Mouse (Mus musculus) lung, embryonic 16.5 days (tissue): ENCODE data around the gene Ptk6. TPM values are rescaled to one million over a fixed set of nuclear protein-coding genes. Genes with fewer than 3 reads are reported as not detected.
A peak's percentile ranks its signal among the peaks of the same experiment; 100 is the strongest.

Experiments
- ATAC-seq: fragments of 200-750 bp; cut with Nextera tagmentation; 2 replicates; pipeline ENCODE4 v1.8.0; 2017; ENCODE audit warnings: low read depth, mild to moderate bottlenecking, moderate library complexity
- H3K27ac ChIP-seq: fragments of 300-500 bp; sonication (generic); 2 replicates; pipeline ENCODE4 v1.5.1; 2014; ENCODE audit warnings: mild to moderate bottlenecking, control low read depth, low read length
- H3K27me3 ChIP-seq: fragments of 300-500 bp; sonication (generic); 2 replicates; pipeline ENCODE4 v1.6.1; 2014; ENCODE audit warnings: low read depth, low read length, mixed read lengths; ENCODE audit not compliant: control insufficient read depth, insufficient read depth
- H3K36me3 ChIP-seq: fragments of 300-500 bp; sonication (generic); 2 replicates; pipeline ENCODE4 v1.6.1; 2014; ENCODE audit warnings: low read length; ENCODE audit not compliant: control insufficient read depth, insufficient read depth
- H3K4me1 ChIP-seq: fragments of 300-500 bp; sonication (generic); replicated peaks from 2 replicates; pipeline ENCODE4 v1.6.1; 2014; ENCODE audit warnings: low read length, mixed read lengths; ENCODE audit not compliant: control insufficient read depth, insufficient read depth
- H3K4me2 ChIP-seq: fragments of 300-500 bp; sonication (generic); 2 replicates; pipeline ENCODE4 v1.6.1; 2014; ENCODE audit warnings: low read depth, low read length, control low read depth
- H3K4me3 ChIP-seq: fragments of 300-500 bp; sonication (generic); 2 replicates; pipeline ENCODE4 v1.5.1; 2014; ENCODE audit warnings: mild to moderate bottlenecking, low read length, control low read depth
- H3K9ac ChIP-seq: fragments of 300-500 bp; sonication (generic); 2 replicates; pipeline ENCODE4 v1.6.1; 2014; ENCODE audit warnings: low read length, control low read depth
- H3K9me3 ChIP-seq: fragments of 300-500 bp; sonication (generic); 2 replicates; pipeline ENCODE4 v1.6.1; 2016; ENCODE audit warnings: low read length; ENCODE audit not compliant: control insufficient read depth
- WGBS: fragments of 180-500 bp; shearing (Covaris S2); extraction: QIAGEN DNeasy Blood & Tissue Kit; methylation state at CpG from one replicate; pipeline ENCODE4 v1.1.7; 2014; 5-methylcytosine and 5-hydroxymethylcytosine counted together
- polyA plus RNA-seq: library from polyadenylated mRNA; unstranded; fragments of >200 nt; fragmentation: Nextera tagmentation; extraction: Ambion mirVana; gene quantifications from 2 replicates; pipeline ENCODE4 v1.2.1, GENCODE M21; 2015

Gene Ptk6
- polyA plus RNA-seq, 1 experiment from 2014 or later = 0.04 TPM

GRCm38 (mm10) chr2:181150281-181150680 is 52.3 kb downstream of the Ptk6 start:
- no peak for ATAC-seq
- H3K9ac ChIP-seq = no peak overlapping the region
- no peak overlapping the region for H3K4me2 ChIP-seq
- 62% methylated on average over 6 of the region's 6 CpGs for WGBS
- H3K4me3 ChIP-seq = no peak overlapping the region
- H3K27me3 ChIP-seq = peaks cover 31% of the 10 kb centered on the region
- peaks cover 10% of the 10 kb centered on the region; the same call in 1 of the 2 replicates for H3K4me1 ChIP-seq
- H3K36me3 ChIP-seq = no peaks in the 10 kb centered on the region
- no peak overlapping the region for H3K27ac ChIP-seq
- no peaks in the 10 kb centered on the region for H3K9me3 ChIP-seq

DNA sequence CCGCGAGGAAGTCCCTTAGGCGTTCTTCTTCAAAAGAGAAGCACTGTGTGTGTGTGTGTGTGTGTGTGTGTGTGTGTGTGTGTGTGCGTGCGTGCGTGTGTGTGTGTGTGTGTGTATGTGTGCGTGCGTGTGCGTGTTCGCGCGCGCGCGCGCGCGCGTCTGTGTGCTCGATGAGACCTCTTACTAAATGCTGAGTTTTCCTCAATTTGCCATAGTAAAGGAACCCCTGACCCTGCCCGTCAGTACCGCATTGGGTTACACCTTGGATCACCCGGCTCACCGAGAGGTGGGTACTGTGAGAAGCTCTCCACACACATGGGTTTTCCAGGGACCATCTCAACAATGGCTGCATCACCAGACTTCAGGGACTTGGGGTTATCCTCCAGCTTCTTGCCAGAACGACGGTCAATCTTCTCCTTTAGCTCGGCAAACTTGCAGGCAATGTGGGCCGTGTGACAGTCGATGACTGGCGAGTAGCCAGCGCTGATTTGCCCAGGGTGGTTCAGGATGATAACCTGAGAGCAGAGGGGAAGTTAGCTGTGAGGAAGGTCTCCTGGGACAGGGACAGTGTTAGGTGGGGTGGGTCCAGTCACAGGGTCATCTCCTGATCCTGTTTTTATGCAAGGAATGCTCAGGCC is 54.2 kb downstream of the Ptk6 start:
- Histone ChIP-seq H3K27me3 (peaks cover 29% of the 10 kb centered on the region), H3K27ac (no peak overlapping the region), H3K9ac (no peak overlapping the region), H3K9me3 (no peaks in the 10 kb centered on the region), H3K4me2 (peak overlapping the region; percentile 91), H3K4me1 (peaks cover 10% of the 10 kb centered on the region; the same call in 1 of the 2 replicates), H3K4me3 (peak overlapping the region; percentile 52), H3K36me3 (no peaks in the 10 kb centered on the region)
- no peak for ATAC-seq
- WGBS = 14% methylated on average over 31 of the region's 31 CpGs

DNA sequence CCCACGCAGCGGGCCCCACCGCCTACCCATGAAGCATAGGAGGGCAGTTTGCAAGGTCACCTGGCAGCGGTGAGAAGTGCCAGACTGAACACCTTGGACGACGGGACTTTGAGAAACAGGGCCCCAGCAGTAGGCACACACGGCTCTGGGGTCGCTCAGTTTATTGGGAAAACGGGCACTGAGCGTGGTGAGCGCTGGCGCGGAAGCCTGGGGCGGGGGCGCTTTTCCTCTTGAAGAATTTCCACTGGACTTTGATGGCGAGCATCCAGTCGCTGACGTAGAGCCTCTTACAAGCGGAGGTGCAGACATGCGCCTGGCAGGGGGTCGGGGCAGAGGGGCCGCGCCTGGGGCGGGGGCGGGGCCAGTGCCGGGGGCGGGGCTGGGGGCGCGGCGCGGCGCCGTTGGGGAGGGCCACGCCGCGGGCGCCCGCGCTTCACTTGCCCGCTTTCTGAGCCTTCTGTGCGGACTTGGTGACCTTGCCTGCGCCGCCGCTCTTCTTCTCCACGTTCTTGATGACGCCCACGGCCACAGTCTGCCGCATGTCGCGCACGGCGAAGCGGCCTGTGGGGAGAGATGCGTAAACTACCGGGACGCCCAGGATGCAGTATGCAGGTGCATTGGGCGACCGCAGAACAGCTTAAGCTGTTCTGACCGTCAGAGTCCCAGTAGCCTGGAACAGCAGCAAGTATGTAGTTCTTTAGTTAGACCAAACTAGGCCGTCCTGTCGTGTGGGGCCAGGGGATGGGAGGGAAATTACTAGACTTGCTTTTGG is 54.9 kb downstream of the Ptk6 start:
- Histone ChIP-seq H3K9ac (peak overlapping the region; percentile 53; the same call in 1 of the 2 replicates), H3K4me2 (peak overlapping the region; percentile 91), H3K36me3 (no peaks in the 10 kb centered on the region), H3K27me3 (peaks cover 29% of the 10 kb centered on the region), H3K9me3 (no peaks in the 10 kb centered on the region), H3K4me1 (peaks cover 10% of the 10 kb centered on the region; the same call in 1 of the 2 replicates), H3K4me3 (peak overlapping the region; percentile 52), H3K27ac (no peak overlapping the region)
- under 1% methylated on average over 43 of the region's 61 CpGs for WGBS
- peak; percentile 66 for ATAC-seq

GRCm38 (mm10) chr2:181146976-181147545 is 55.5 kb downstream of the Ptk6 start:
- 29% methylated on average over 4 of the region's 4 CpGs for WGBS
- peaks cover 10% of the 10 kb centered on the region; the same call in 1 of the 2 replicates for H3K4me1 ChIP-seq
- peaks cover 29% of the 10 kb centered on the region for H3K27me3 ChIP-seq
- H3K27ac ChIP-seq = no peak overlapping the region
- H3K9me3 ChIP-seq = no peaks in the 10 kb centered on the region
- H3K4me3 ChIP-seq = peak overlapping the region; percentile 52; the same call in 1 of the 2 replicates
- no peak overlapping the region for H3K9ac ChIP-seq
- ATAC-seq = no peak
- H3K4me2 ChIP-seq = peak overlapping the region; percentile 91
- no peaks in the 10 kb centered on the region for H3K36me3 ChIP-seq

DNA sequence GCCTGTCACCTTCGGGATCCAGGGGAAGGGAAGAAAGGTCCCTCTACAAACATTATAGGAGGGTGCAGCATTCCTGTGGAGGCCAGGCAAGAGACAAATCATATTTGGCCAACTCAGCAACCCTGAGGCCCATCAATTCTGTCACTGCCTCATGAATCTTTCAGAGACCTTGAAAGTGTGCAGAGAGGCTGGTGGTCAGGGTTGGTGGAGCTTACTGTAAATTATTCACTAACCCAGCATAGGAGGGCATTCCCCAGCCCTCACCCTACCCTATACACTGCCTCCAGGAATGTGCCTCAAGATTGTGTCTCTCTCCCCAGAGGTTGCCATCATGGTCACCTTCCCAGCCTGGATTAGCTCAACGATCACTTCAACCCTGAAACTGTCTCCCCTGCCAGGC is 57.9 kb downstream of the Ptk6 start:
- no peak overlapping the region for H3K4me3 ChIP-seq
- H3K27ac ChIP-seq = no peak overlapping the region
- H3K27me3 ChIP-seq = peaks cover 23% of the 10 kb centered on the region
- no peak overlapping the region for H3K4me2 ChIP-seq
- ATAC-seq = no peak
- peaks cover 10% of the 10 kb centered on the region; the same call in 1 of the 2 replicates for H3K4me1 ChIP-seq
- WGBS = 78% methylated on average over 2 of the region's 2 CpGs
- H3K36me3 ChIP-seq = no peaks in the 10 kb centered on the region
- no peak overlapping the region for H3K9ac ChIP-seq
- H3K9me3 ChIP-seq = no peaks in the 10 kb centered on the region

Other genes with a start within 250 kb of the Ptk6 start
- gene Nkain4, start 248.1 kb downstream of the Ptk6 start, polyA plus RNA-seq = 98.4 and 106 TPM in 2 replicates
- 96.2 and 98.6 TPM in 2 replicates for gene Arfgap1, start 235.6 kb downstream of the Ptk6 start, polyA plus RNA-seq
- 0.09 and 0.30 TPM in 2 replicates for gene Col20a1, start 216.3 kb downstream of the Ptk6 start, polyA plus RNA-seq
- gene Chrna4, start 159.2 kb downstream of the Ptk6 start, polyA plus RNA-seq = 0.45 and 0.46 TPM in 2 replicates
- gene Kcnq2, start 67.5 kb downstream of the Ptk6 start, polyA plus RNA-seq = 0.10 and 0.29 TPM in 2 replicates
- 0.16 and 0.20 TPM in 2 replicates for gene Eef1a2, start 45.8 kb downstream of the Ptk6 start, polyA plus RNA-seq
- gene Ppdpf, start 15.5 kb downstream of the Ptk6 start, polyA plus RNA-seq = 292 and 303 TPM in 2 replicates
- 0.34 and 0.58 TPM in 2 replicates for gene Srms, start 10.4 kb upstream of the Ptk6 start, polyA plus RNA-seq
- gene Fndc11, start 17.2 kb upstream of the Ptk6 start, polyA plus RNA-seq = 0.35 and 0.43 TPM in 2 replicates
- gene Helz2, start 39.2 kb upstream of the Ptk6 start, polyA plus RNA-seq = 3.0 and 3.4 TPM in 2 replicates
- gene Gmeb2, start 85.2 kb upstream of the Ptk6 start, polyA plus RNA-seq = 14.3 and 15.9 TPM in 2 replicates
- 4.8 and 9.3 TPM in 2 replicates for gene Stmn3, start 111.7 kb upstream of the Ptk6 start, polyA plus RNA-seq
- 47.2 and 47.8 TPM in 2 replicates for gene Rtel1, start 117.0 kb upstream of the Ptk6 start, polyA plus RNA-seq
- 39.2 and 39.4 TPM in 2 replicates for gene Zgpat, start 162.1 kb upstream of the Ptk6 start, polyA plus RNA-seq
- gene Arfrp1, start 162.6 kb upstream of the Ptk6 start, polyA plus RNA-seq = 60.8 and 62.0 TPM in 2 replicates
- gene Lime1, start 177.3 kb upstream of the Ptk6 start, polyA plus RNA-seq = 20.7 and 24.0 TPM in 2 replicates